Mouse (Mus musculus) brain, embryonic 18.5 days (tissue): ENCODE results near the gene Omt2b.

Experiments
- DNase-seq: peaks from one replicate; pipeline ENCODE4 v3.0.0-alpha.2; 2012; ENCODE audit warnings: low read depth, low spot score

The Omt2b gene

DNA sequence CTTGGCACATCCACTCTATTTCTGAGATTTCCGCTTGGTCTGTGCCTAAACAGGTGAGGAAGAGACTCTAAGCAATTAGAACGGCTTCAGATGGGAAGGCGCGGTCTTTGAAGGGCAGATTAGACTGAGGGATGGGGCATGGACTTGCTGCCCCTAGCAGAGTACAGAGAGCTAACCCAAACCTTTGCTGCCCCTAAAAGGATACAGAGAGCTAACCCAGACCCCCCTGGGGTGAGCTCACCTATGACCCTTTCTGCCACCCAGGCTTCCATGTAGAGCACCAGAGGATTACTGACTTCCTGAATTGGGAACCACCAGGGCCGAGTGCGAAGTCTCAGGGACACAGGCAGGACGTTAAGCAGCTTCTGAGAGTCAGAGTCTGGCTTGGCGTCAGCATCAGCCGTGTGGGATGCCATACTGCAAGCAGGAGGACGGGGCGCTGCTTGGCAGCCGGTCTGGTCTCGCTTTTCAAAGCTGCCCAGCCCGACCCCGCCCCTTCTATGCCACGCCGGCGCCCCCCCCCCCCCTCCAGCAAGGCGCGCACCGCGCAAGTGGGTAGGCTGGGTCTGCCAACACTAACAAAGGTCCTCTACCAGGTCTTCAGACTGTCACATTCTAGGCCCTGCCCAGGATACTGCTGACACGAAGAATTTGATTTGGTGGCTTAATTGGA lies 50.9 kb downstream of the Omt2b start, which contains the start of gene Ooep:
Gene Ooep (minus strand): TSS at position 613 of the 673 bp plus-strand sequence.
- no peak for DNase-seq
